Mouse (Mus musculus) erythroblast, adult 5-6 weeks (primary cell): ENCODE results near the gene Ssbp3. TPM values are rescaled to one million over a fixed set of nuclear protein-coding genes. Genes with fewer than 3 reads are reported as not detected.

Experiments used
- ATAC-seq: replicated peaks from 2 replicates; pipeline ENCODE4 v1.8.0; 2016; ENCODE audit warnings: moderate number of reproducible peaks, mild to moderate bottlenecking, moderate TSS enrichment, inconsistent platforms; ENCODE audit not compliant: poor library complexity, low FRiP score, severe bottlenecking
- total RNA-seq, 2 experiments: library from RNA; stranded (forward) in 1 of 2; stranded (reverse) in 1 of 2; fragments of 150-400 nt in 1 of 2; fragments of 200-764, 138-1000 nt in 1 of 2; gene quantifications; 2 replicates each; pipeline versions ENCODE4 v1.2.3 to v1.2.4; 2015 to 2017; ENCODE audit warnings: low replicate concordance in 2 of 2

The Ssbp3 gene
- total RNA-seq, 2 experiments from 2014 or later = 49.8 to 55.9 TPM

GRCm38 (mm10) chr4:107003786-107004185, 93.3 kb downstream of the Ssbp3 start:
- ATAC-seq = no peak

- ATAC-seq = no peak
Measured at GRCm38 (mm10) chr4:107004346-107004745, 93.8 kb downstream of the Ssbp3 start.

- ATAC-seq = no peak
Measured at GRCm38 (mm10) chr4:107005166-107005565, 94.7 kb downstream of the Ssbp3 start.

GRCm38 (mm10) chr4:107006229-107006628, 95.7 kb downstream of the Ssbp3 start:
- no peak for ATAC-seq

- no peak for ATAC-seq
Measured at GRCm38 (mm10) chr4:107006807-107007206, 96.3 kb downstream of the Ssbp3 start.

- ATAC-seq = no peak
Measured at GRCm38 (mm10) chr4:107007359-107007758, 96.9 kb downstream of the Ssbp3 start.

GRCm38 (mm10) chr4:107008161-107008560, 97.7 kb downstream of the Ssbp3 start:
- peak; percentile 73 for ATAC-seq

GRCm38 (mm10) chr4:107009548-107009947, 99.0 kb downstream of the Ssbp3 start:
- no peak for ATAC-seq

- no peak for ATAC-seq
Measured at GRCm38 (mm10) chr4:107011325-107012004, 101.0 kb downstream of the Ssbp3 start.

- ATAC-seq = no peak
Measured at GRCm38 (mm10) chr4:107012005-107012478, 101.5 kb downstream of the Ssbp3 start.

- ATAC-seq = no peak
Measured at GRCm38 (mm10) chr4:107012574-107012973, 102.1 kb downstream of the Ssbp3 start.

- ATAC-seq = no peak
Measured at GRCm38 (mm10) chr4:107013119-107013816, 102.8 kb downstream of the Ssbp3 start.

- no peak for ATAC-seq
Measured at GRCm38 (mm10) chr4:107013817-107014260, 103.3 kb downstream of the Ssbp3 start.

- ATAC-seq = no peak
Measured at GRCm38 (mm10) chr4:107015971-107016511, 105.5 kb downstream of the Ssbp3 start.

GRCm38 (mm10) chr4:107017257-107017656, 106.8 kb downstream of the Ssbp3 start:
- no peak for ATAC-seq

- no peak for ATAC-seq
Measured at GRCm38 (mm10) chr4:107018521-107018920, 108.0 kb downstream of the Ssbp3 start.

GRCm38 (mm10) chr4:107019027-107019426, 108.5 kb downstream of the Ssbp3 start:
- ATAC-seq = no peak

GRCm38 (mm10) chr4:107020287-107021000, 109.9 kb downstream of the Ssbp3 start:
- no peak for ATAC-seq

GRCm38 (mm10) chr4:107021464-107021863, 111.0 kb downstream of the Ssbp3 start:
- ATAC-seq = no peak

GRCm38 (mm10) chr4:107024899-107025298, 114.4 kb downstream of the Ssbp3 start:
- no peak for ATAC-seq
